Mouse (Mus musculus): ENCODE results near the gene Lims1. TPM values are rescaled to one million over a fixed set of nuclear protein-coding genes. Genes with fewer than 3 reads are reported as not detected.

Lims1 gene
- total RNA-seq, 2 experiments from 2014 or later, result 142 to 163 TPM

DNA sequence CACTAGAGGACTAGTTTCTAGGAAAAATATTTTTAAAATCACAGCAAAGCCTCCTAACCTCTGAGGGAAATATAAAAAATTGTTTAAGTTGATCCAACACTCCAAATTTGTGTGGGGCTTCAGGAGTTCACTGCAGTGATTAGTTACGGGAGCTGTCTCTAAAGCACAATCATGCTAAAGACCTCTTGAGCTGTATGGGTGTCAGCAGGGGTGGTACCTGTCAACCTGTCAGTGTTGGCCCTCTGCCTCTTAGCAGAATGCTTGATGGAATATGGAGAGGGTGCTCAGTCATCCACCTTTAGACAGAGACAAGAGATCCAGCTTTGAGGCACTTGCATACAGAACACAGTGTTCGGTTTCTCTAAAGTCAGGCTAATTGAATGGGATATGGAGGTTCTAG, 60.5 kb downstream of the Lims1 start:
- DNase-seq, result no peak

DNA sequence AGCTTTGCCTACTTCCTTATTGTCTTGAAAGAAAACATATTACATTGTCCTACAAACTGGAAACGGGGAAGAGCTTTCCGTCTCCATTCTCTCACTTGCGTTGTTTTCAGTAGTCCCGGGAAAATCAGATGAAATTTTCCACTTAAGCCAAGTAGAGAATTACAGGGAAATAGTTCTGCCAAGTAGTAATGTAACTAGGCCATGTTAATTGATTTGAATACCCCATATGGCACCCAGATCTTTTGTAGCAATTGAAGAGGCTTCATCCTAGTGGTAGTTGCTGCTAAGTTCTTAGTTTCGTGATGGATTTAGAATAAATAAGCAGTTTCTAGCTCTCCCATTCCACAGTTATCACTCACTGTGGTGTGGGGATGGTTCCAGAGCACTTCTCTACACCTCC, 62.4 kb downstream of the Lims1 start:
- no peak for DNase-seq

DNA sequence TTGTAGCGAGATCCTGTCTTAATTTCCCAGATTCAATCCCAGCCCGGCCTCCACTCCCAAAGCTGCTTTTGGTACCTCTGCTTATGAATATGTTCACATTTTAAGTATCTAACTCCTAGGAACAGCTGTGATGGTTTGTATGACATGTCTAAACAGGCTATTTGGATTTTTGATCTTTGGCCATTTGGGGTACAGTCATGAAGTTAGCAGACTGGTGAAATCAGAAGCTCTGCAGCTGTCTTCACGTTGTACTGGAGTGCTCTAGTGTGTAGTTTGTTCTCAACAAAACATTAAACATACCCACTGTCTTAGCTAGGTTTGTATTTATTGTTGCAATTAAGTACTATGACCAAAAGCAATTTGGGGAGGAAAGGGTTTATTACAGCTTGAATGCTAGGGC, 63.7 kb downstream of the Lims1 start:
- DNase-seq, result no peak

DNA sequence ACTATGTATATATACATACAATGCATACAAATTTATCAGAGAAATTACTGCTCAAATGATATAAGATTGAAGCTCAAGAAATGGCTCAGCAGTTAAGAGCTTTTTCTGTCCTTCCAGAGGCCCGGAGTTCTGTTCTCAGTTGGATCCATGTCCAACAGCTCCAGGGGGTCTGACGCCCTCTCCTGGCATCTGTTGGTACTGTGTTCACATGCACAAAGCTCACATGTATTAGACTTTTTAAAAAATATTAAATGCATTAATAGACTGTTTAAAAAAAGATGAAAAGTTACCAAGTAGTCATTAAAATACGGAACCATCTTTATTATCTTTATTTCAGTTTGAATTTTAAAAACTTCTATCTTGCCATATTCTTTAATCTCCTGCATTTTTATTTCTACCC, 65.4 kb downstream of the Lims1 start:
- no peak for DNase-seq

DNA sequence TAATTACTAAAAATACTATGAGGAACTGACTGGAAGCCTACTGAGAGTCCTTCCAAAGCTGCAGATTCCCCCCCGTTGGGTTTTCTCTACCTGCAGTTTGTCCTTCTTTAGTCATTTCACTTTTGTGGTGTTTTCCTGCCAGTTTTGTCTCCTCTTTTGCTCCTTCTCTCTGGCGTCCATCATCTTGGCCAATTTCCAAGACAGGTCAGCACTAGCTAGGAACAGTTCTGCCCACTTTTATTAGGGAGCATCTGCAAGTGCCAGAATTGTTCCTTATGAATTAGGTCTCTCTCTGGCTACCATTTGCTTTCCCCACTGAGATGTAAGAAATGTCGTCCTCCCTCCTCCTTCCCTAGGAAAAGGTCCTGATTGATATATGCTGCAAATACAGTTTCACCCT, 65.9 kb downstream of the Lims1 start:
- DNase-seq, result no peak

DNA sequence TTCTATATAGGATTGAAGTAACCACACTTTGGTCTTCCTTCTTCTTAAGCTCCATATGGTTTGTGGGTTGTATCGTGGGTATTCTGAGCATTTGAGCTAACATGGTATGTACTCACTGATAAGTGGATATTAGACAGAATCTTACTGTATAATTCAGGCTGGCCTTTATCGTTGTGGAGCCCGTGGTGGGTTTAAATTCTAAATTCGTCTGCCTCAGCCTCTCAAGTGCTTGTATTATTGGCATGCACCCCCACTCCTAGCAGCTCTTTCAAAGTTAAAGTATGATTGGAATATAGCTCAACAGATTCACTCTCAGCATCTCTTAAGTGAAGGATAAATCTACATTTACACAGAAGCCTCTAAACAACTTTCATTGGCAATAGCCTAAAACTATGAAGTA, 69.2 kb downstream of the Lims1 start:
- DNase-seq, result no peak

DNA sequence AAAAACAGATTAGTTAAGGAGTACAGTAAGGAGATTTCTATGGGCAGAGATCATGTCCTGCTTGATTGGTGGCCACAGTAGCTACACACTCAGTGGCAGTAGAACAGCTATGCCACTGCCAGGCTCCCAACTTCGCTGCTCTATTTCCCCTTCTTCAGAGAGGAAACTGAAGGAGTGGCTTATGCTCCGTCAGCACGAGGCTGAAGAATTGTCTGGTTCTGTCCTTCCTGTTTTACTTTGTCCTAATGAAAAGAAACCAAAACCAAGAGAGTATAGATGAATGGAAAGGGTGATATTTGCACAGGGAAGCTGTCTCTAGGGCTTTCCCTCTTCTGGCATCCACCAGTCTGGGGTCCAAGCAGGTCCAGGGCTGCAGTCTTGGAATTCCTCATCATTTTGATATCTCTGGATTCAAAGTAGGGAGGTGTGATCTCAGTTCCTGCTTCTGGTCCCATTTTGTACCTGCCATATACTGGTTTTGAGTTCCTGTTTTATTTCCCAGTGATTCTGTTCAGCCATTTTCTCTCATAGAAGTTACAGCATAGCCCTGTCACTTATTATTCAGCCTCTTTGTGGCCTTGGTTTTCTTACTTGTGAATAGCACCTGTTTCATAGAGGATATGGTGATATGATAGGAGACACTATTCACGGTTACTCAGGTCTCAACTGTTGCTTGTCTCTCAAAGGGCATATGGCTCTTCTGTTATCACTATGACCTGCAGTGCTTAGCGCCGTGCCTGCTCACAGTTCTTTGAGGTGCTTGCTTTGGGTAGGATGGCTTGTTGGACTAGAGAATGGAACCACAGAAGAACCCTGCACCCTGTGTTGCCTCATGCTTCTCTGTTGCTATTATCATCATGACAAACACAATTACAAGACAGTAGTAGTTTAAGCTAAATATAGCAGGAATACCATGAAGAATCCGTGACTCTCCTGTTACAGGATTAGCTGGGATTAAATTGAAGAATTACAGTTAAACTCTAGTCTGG, 70.1 kb downstream of the Lims1 start:
- DNase-seq, result peak in 1 of 2 experiments; percentile 50

DNA sequence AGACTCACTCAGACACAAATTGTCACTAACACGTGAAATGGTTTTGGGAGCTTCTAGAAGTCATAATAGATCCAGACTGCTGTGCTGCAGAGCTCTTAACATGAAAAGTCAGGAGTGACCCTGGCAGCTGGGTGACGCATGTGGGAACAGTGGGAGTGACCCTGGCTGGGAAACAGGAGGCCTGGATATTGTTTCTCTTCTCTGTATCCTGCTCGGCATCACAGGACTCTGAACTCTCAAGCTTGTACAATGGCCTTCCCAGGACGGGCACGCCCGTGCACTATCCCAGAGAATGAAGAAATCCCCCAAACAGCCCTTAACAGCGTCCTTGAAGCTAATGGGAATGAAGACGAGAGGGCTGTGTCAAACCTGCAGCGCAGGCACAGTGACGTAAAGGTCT, 70.9 kb downstream of the Lims1 start:
- peak; percentile 88 to 91 for DNase-seq

DNA sequence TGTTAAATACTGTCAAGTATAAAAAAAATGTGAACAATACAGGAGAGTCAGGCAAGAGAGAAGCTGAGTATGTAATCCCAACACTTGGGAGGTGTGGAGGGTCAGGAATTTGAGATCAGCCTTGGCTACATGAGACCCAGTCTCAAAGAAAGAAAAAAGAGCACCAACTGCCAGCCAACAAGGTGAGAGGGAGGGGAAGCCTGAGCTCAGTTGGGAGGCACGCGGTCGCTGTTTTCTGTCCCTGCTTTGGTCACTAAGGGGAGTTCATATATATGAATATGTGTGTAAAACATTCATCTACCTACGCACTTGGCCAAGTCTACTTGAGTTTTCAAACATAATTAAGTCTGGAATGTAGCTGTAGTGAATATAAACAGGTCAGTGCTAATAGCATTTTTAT, 72.0 kb downstream of the Lims1 start:
- no peak for DNase-seq

DNA sequence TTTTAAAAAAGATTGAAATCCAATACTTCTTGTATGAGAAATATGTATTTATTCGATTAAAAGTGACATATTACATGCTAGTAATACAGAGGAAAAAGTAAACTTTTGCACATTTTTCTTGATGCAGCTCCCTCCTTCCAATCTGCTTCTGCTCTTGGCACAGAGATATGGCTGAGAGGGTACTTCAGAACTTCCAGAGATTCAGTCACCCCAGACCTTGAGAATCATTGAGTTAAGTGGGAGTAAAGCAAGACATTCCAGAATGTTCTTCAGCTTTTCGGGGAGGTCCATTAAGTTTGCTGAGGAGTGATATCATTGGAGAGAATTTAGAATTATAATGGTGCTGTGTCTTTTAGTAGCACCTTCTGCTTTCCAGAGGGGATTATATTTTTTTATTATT, 72.5 kb downstream of the Lims1 start:
- no peak for DNase-seq

DNA sequence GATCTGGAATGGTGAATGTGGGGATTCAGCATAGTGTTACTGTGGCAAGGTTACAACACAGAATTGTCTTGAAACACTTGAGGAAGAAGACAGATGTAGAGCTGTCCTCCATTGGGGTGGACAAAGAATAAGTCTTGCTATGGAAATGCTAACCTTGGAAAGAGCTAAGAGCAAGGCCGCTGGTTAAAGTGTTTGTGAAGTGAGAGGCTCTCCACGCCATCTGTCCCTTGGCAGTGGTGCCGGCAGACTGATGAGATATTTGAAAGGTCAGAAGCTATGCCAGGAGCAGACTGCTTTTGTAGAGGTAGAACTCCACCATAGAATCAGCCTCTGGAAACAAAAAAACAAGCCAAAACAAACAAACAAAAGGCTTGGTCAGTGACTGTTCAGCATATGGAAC, 73.3 kb downstream of the Lims1 start:
- DNase-seq, result peak; percentile 65 to 66

DNA sequence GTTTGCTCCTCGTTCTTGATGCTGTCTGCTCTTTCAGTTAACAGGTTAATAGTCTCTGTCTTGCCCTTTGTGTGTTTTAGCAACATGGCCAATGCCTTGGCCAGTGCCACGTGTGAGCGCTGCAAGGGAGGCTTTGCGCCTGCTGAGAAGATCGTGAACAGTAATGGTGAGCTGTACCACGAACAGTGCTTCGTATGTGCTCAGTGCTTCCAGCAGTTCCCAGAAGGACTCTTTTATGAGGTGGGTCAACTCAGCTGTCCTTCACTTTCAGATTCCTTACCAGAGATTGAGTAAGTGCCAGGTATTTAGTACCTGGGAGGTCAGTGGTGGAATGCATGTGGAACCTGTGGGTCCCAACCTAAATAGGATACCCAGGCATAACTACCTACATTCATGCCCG, 75.7 kb downstream of the Lims1 start:
- DNase-seq, result no peak

DNA sequence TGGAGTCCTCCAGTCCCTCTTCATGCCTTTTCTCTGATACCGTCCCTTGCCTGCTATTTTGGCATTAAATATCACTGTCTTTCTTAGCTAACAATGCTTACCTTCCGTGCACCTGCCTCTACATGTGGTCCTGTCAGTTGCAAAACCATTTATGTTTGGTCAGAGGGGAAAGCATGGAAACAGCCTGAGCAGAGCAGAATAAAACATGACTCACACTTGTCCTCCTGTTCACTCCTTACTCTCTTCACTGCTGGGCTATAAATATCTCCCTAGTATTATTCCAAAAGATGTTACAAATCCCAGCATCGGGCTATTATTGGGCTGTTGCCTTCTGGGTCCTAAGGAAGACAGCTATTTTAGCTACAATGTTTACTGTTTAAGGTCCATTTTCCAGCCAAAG, 78.6 kb downstream of the Lims1 start:
- DNase-seq, result peak; percentile 40 to 52

DNA sequence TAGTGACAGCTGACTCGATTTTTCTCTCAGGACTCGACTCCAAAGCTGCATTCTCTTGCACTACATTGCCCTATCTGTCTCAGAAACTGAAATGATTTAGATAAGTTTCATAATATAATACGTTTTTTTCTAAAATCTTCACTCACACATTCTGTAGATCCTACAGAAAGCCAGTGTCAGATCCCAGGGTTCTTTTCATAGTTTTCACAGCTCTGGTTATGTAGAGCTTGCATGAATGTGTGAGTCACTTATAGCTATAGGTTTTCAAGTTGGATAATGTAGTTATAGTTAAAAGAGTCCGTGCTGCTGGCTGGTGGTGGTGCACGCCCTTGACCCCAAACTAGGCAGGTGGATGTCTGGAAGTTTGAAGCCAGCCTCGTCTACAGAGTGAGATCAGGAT, 81.4 kb downstream of the Lims1 start:
- DNase-seq, result no peak

DNA sequence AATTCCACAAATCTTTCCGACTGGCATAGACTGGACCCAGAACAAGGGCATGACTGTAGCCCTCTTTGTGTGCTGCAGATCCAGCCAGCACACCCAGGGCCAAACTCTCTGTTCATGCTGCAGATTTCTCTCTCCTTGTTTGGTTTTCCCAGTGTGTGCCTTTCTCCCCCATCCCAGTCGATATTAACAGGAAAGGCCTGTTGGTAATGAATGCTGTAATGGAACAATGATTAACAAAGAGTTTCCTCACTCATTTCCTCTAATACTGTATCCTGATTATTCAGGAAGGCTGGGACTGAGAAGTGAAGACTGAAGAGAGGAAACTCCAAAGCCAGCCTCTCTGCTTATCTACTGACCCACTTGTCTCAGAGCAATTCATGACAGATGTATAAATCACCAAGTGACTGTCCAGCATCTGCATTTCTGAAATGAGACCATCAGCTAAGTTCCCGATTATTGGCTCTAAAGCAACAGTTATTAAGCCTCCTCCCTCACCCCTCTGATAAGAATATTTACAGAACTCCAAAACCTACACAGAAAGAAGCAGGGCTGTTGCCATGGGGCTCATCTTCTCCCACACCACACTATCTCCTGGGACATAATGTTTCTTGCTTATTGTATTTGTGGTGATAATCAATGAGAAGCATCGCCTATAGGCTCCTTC, 82.2 kb downstream of the Lims1 start:
- DNase-seq, result no peak

DNA sequence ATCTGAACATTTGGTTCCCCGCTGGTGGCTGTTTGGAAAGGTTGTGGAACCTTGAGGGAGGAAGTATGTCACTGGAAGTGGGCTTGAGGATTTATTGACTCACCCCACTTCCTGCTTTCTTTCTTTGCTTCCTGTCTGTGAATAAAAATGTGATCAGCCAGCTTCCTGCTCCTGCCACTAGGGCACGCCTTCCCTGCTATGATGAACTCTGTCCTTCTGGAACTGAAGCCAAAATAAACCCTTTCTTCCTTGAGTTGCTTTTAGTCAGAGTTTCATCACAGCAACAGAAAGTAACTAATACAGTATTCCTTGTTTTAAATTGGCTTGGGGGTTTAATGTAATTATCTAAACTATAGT, 82.7 kb downstream of the Lims1 start:
- peak in 1 of 2 experiments; percentile 54 for DNase-seq

DNA sequence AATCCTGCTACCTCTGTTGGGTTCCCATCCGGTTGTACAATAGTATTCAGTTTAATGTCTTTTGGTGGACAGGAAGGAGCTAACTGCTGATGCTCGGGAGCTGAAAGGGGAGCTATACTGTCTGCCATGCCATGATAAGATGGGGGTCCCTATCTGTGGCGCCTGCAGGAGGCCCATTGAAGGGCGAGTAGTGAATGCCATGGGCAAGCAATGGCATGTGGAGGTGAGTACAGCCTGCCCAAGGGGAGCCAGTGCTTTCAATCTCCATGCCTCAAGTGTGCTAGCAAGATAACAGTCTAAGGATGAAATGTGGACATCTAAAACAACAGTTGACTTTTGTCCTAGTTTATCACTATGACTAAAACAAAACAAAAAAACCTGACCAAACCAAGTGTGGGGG, 89.1 kb downstream of the Lims1 start:
- DNase-seq, result no peak

DNA sequence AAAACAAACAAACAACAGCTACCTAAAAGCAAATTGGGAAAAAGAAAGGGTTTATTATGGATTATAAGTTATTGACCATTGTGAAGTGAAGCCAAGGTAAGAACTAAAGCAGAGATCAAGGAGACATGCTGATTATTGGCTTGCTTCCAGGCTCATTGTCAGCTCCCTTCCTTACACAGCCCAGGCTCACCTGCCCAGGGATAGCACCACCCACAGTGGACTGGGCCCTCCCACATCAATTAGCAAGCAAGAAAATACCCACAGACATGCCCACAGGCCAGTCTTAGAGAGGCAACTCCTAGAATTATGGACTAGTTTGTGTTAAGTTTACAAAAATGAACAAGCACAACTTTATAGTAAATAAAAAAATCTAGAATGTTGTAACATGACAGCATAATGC, 89.6 kb downstream of the Lims1 start:
- DNase-seq, result no peak

DNA sequence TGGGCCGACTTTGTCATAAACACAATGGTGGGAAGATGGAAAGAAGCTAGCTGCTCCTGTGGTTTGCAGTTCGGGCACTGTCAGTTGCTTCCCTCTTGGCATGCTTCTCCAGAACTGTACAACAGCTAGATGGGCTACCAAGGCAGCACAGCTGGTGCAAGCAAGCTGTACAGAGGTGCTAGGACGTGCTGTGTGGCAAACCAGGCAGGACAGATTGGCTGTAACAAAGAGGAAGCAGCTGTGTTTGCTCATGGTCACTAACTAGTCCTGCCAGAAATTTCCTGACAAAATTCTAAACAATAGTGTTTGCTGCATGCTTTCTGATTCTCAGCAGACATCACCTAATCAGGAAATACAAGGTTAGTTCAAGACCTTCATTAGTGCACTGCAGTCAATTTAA, 93.4 kb downstream of the Lims1 start:
- peak in 1 of 2 experiments; percentile 17 for DNase-seq

DNA sequence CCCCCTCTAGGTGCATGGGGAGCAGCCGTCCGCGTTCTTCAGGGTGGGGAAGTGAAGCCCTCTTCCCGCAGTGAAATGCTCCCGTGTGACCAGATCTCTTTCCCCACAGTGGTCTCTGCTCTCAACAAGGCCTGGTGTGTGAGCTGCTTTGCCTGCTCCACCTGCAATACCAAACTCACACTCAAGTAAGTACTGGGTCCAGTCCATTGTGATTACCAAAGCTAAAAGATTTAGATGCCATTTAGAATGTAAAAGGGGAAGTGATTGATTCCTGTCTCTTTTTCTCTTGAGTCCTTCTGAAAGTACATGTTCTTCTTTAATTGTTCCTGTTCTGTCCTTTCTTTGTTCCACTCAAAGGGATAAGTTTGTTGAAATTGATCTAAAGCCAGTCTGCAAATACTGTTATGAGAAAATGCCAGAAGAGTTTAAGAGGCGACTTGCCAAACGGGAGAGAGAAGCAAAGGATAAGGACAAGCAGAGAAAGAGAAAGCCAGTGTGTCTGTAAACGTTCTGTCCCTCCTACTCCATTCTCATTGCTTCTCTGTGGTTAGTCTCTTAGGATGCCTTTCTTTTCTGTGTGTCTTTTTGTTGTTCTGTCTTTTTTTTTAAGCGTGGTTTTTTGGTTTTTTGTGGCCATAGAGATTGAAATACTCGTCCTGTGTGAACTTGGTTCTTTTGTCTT, 95.2 kb downstream of the Lims1 start:
- DNase-seq, result no peak

DNA sequence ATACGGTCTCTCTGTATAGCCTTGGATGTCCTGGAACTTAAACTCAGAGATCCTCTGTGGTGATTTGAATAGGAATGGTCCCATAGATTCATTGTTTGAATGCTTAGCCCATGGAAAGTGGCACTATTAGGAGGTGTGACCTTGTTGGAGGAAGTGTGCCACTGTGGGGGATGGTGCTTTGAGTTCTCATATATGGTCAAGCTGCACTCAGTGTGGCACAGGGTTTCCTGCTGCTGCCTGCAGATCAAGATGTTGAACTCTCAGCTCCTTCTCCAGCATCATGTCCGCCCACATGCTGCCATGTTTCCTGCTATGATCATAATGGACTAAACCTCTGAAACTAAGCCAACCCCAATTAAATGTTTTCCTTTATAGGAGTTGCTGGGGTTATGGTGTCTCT, 104.7 kb downstream of the Lims1 start:
- DNase-seq, result no peak

DNA sequence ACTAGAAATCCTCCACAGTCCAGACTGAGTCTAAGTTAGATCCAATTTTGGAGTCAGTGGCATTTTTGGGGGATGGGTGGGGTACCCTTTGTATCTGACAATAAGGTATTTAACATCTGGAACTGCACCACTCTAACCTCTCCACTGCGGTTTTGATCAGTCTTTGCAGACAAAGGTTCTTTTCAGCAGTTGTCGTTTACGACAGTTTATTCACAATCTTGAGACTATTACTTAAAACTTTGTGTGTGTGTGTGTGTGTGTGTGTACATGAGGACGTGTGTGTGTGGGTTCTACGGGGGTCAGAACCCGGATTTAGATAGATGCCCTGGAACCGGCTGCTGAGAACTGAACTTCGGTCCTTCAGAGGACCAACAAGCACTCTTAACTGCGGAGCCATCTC, 122.6 kb downstream of the Lims1 start:
- no peak for DNase-seq

All from heart, adult 18-20 months (tissue).